29 mouse cellular contexts compared by ENCODE assay signal in genomic region chr3:38923251-38923686, GRCm38 (mm10). TPM values are rescaled to one million over a fixed set of nuclear protein-coding genes. Genes with fewer than 3 reads are reported as not detected.
A peak's percentile ranks its signal among the peaks of the same experiment; 100 is the strongest.
DNase-seq lines count a peak whose midpoint lies in the region; ATAC-seq and TF ChIP-seq lines count a peak whose summit lies in the region.
"Had no signal": no experiment of that assay in that cellular context is flagged by ENCODE, and none has a peak within 500 bp of the region (broad histone marks: within the 10 kb centered on the region; RNA-seq: fewer than 3 reads in every experiment).

No protein-coding gene starts in this region.

- no peak overlapping the region for H3K9ac ChIP-seq in kidney, embryonic 16.5 days (replicated peaks; ENCODE audit: low read length)
- no peak overlapping the region for H3K9ac ChIP-seq in limb, embryonic 14.5 days (ENCODE audit: low read depth, low read length, severe bottlenecking)
- H3K9ac ChIP-seq in stomach, embryonic 16.5 days (ENCODE audit: low read length): no peak overlapping the region
- no peak overlapping the region for H3K9ac ChIP-seq in stomach, postnatal 0 days (ENCODE audit: low read length)
- H3K9ac ChIP-seq: embryonic facial prominence, embryonic 13.5 days; forebrain, embryonic 15.5 days; heart, embryonic 12.5 days; hindbrain, embryonic 13.5 days; limb, embryonic 12.5 days; midbrain, embryonic 12.5 days; neural tube, embryonic 13.5 days had no signal

- no peak for TF ChIP-seq POLR2A in limb, embryonic 14.5 days (IDR thresholded peaks at IDR 0.05; ENCODE audit: borderline replicate concordance, extremely low read depth, insufficient read depth, insufficient read length)

- no peak overlapping the region for H3K4me3 ChIP-seq in heart, embryonic 10.5 days
- H3K4me3 ChIP-seq in kidney, embryonic 16.5 days (ENCODE audit: low read length): no peak overlapping the region
- no peak overlapping the region for H3K4me3 ChIP-seq in limb, embryonic 14.5 days (replicated peaks; ENCODE audit: low read length)
- H3K4me3 ChIP-seq in limb, embryonic 10.5 days: no peak overlapping the region
- H3K4me3 ChIP-seq in stomach, embryonic 16.5 days (replicated peaks; ENCODE audit: low read length): no peak overlapping the region
- H3K4me3 ChIP-seq in stomach, postnatal 0 days (ENCODE audit: low read depth, low read length): no peak overlapping the region
- H3K4me3 ChIP-seq: embryonic facial prominence, embryonic 13.5 days; forebrain, embryonic 10.5 days; forebrain, embryonic 15.5 days; heart, embryonic 12.5 days; hindbrain, embryonic 13.5 days; limb, embryonic 12.5 days; midbrain, embryonic 12.5 days; neural tube, embryonic 13.5 days had no signal

- no peaks in the 10 kb centered on the region for H3K36me3 ChIP-seq in heart, embryonic 10.5 days
- no peaks in the 10 kb centered on the region for H3K36me3 ChIP-seq in kidney, embryonic 16.5 days (ENCODE audit: insufficient read depth, low read length)
- peaks cover 5% of the 10 kb centered on the region; the same call in 1 of the 2 replicates for H3K36me3 ChIP-seq in limb, embryonic 14.5 days (ENCODE audit: control insufficient read depth, insufficient read depth, low read length)
- H3K36me3 ChIP-seq in limb, embryonic 10.5 days: peaks cover 10% of the 10 kb centered on the region; the same call in 1 of the 2 replicates
- no peaks in the 10 kb centered on the region for H3K36me3 ChIP-seq in stomach, embryonic 16.5 days (ENCODE audit: control insufficient read depth, insufficient read depth, low read length)
- no peaks in the 10 kb centered on the region for H3K36me3 ChIP-seq in stomach, postnatal 0 days (ENCODE audit: control insufficient read depth, insufficient read depth, low read length)
- H3K36me3 ChIP-seq: forebrain, embryonic 15.5 days; G1E; hindbrain, embryonic 13.5 days had no signal

- no peaks in the 10 kb centered on the region for H3K4me1 ChIP-seq in heart, embryonic 10.5 days
- peaks cover 37% of the 10 kb centered on the region for H3K4me1 ChIP-seq in kidney, embryonic 16.5 days (ENCODE audit: insufficient read depth, low read length)
- H3K4me1 ChIP-seq in limb, embryonic 14.5 days (ENCODE audit: control insufficient read depth, insufficient read depth, low read length): peaks cover 21% of the 10 kb centered on the region
- H3K4me1 ChIP-seq in limb, embryonic 10.5 days: peaks cover 6% of the 10 kb centered on the region
- peaks cover 13% of the 10 kb centered on the region for H3K4me1 ChIP-seq in stomach, embryonic 16.5 days (ENCODE audit: control insufficient read depth, insufficient read depth, low read length)
- H3K4me1 ChIP-seq in stomach, postnatal 0 days (replicated peaks; ENCODE audit: control insufficient read depth, insufficient read depth): no peaks in the 10 kb centered on the region; the same call in 1 of the 2 replicates
- H3K4me1 ChIP-seq: midbrain, embryonic 12.5 days had no signal

- ATAC-seq in kidney, embryonic 16.5 days (ENCODE audit: low FRiP score, low TSS enrichment): peak; percentile 83
- ATAC-seq in limb, embryonic 14.5 days (ENCODE audit: low FRiP score, low read depth): no peak
- ATAC-seq in stomach, embryonic 16.5 days (ENCODE audit: insufficient read depth, low FRiP score): no peak
- no peak for ATAC-seq in stomach, postnatal 0 days (ENCODE audit: low FRiP score, low TSS enrichment)
- ATAC-seq: forebrain, embryonic 15.5 days had no signal

- TF ChIP-seq CTCF in stomach, postnatal 0 days (IDR thresholded peaks at IDR 0.05; ENCODE audit: low read depth): no peak

- WGBS in heart, embryonic 10.5 days: 77% methylated on average over 7 of the region's 7 CpGs
- WGBS in kidney, embryonic 16.5 days: 17% methylated on average over 7 of the region's 7 CpGs
- 46% methylated on average over 7 of the region's 7 CpGs for WGBS in limb, embryonic 14.5 days
- 66% methylated on average over 7 of the region's 7 CpGs for WGBS in limb, embryonic 10.5 days
- WGBS in stomach, embryonic 16.5 days: 28% methylated on average over 7 of the region's 7 CpGs
- WGBS in stomach, postnatal 0 days: 28% methylated on average over 7 of the region's 7 CpGs

- no peaks in the 10 kb centered on the region for H3K27me3 ChIP-seq in heart, embryonic 10.5 days (ENCODE audit: insufficient read depth, poor library complexity, severe bottlenecking)
- no peaks in the 10 kb centered on the region for H3K27me3 ChIP-seq in kidney, embryonic 16.5 days (ENCODE audit: insufficient read depth, low read length)
- no peaks in the 10 kb centered on the region for H3K27me3 ChIP-seq in limb, embryonic 14.5 days (ENCODE audit: control insufficient read depth, insufficient read depth, low read length)
- H3K27me3 ChIP-seq in limb, embryonic 10.5 days (ENCODE audit: low read depth, poor library complexity, severe bottlenecking): no peaks in the 10 kb centered on the region
- H3K27me3 ChIP-seq in stomach, embryonic 16.5 days (ENCODE audit: control insufficient read depth, insufficient read depth, low read length): no peaks in the 10 kb centered on the region
- H3K27me3 ChIP-seq in stomach, postnatal 0 days (ENCODE audit: control insufficient read depth, insufficient read depth, low read length): no peaks in the 10 kb centered on the region
- H3K27me3 ChIP-seq: embryonic facial prominence, embryonic 13.5 days; forebrain, embryonic 15.5 days; heart, embryonic 12.5 days; hindbrain, embryonic 13.5 days; limb, embryonic 12.5 days; midbrain, embryonic 12.5 days; neural tube, embryonic 13.5 days had no signal

- no peak for TF ChIP-seq EP300 in stomach, postnatal 0 days (optimal IDR thresholded peaks at IDR 0.05)

- H3K4me2 ChIP-seq in kidney, embryonic 16.5 days (replicated peaks; ENCODE audit: low read depth, low read length): no peak overlapping the region
- H3K4me2 ChIP-seq in limb, embryonic 14.5 days (replicated peaks; ENCODE audit: low read depth, low read length, severe bottlenecking): no peak overlapping the region
- no peak overlapping the region for H3K4me2 ChIP-seq in stomach, embryonic 16.5 days (ENCODE audit: low read depth, low read length)
- no peak overlapping the region for H3K4me2 ChIP-seq in stomach, postnatal 0 days (replicated peaks; ENCODE audit: low read depth)
- H3K4me2 ChIP-seq: embryonic facial prominence, embryonic 13.5 days; forebrain, embryonic 15.5 days; heart, embryonic 12.5 days; hindbrain, embryonic 13.5 days; limb, embryonic 12.5 days; liver, embryonic 11.5 days; midbrain, embryonic 12.5 days; neural tube, embryonic 13.5 days had no signal

- H3K9me3 ChIP-seq in heart, embryonic 10.5 days: no peaks in the 10 kb centered on the region
- H3K9me3 ChIP-seq in kidney, embryonic 16.5 days (ENCODE audit: low read length): no peaks in the 10 kb centered on the region
- H3K9me3 ChIP-seq in limb, embryonic 14.5 days (ENCODE audit: control insufficient read depth, low read length): no peaks in the 10 kb centered on the region; the same call in 1 of the 2 replicates
- H3K9me3 ChIP-seq in limb, embryonic 10.5 days (replicated peaks): no peaks in the 10 kb centered on the region
- H3K9me3 ChIP-seq in stomach, embryonic 16.5 days (replicated peaks; ENCODE audit: control insufficient read depth, low read length): no peaks in the 10 kb centered on the region
- H3K9me3 ChIP-seq in stomach, postnatal 0 days (ENCODE audit: control insufficient read depth, low read length): no peaks in the 10 kb centered on the region
- H3K9me3 ChIP-seq: embryonic facial prominence, embryonic 13.5 days; forebrain, embryonic 10.5 days; forebrain, embryonic 15.5 days; heart, embryonic 12.5 days; hindbrain, embryonic 13.5 days; limb, embryonic 12.5 days; midbrain, embryonic 12.5 days; neural tube, embryonic 13.5 days had no signal

- DNase-seq in heart, adult 11 months: peak; percentile 70
- no peak for DNase-seq in heart, embryonic 10.5 days (ENCODE audit: low spot score)
- DNase-seq in kidney, adult 11 months: no peak
- DNase-seq in limb, embryonic 14.5 days (ENCODE audit: low spot score): peak; percentile 60
- no peak for DNase-seq in limb, embryonic 10.5 days (ENCODE audit: low spot score)
- no peak for DNase-seq in stomach, postnatal 0 days (ENCODE audit: low spot score)
- DNase-seq: adrenal gland, adult 8-10 months; cerebellum, adult 8-10 months; cerebellum, postnatal 25 days; embryo, embryonic 11 days; gastrocnemius, postnatal 25 days; heart, adult 18-20 months; heart, postnatal 4 days; lung, postnatal 36 days; retina, postnatal 1 day; right cerebral cortex, postnatal 14 days; thymus, postnatal 14 days had no signal

- H3K27ac ChIP-seq in heart, embryonic 10.5 days: no peak overlapping the region
- H3K27ac ChIP-seq in kidney, embryonic 16.5 days (ENCODE audit: low read length): peak overlapping the region; percentile 58
- no peak overlapping the region for H3K27ac ChIP-seq in limb, embryonic 14.5 days (replicated peaks; ENCODE audit: low read depth, low read length)
- H3K27ac ChIP-seq in limb, embryonic 10.5 days: no peak overlapping the region
- H3K27ac ChIP-seq in stomach, embryonic 16.5 days (ENCODE audit: low read length): peak overlapping the region; percentile 24; the same call in 1 of the 2 replicates
- no peak overlapping the region for H3K27ac ChIP-seq in stomach, postnatal 0 days (replicated peaks)
- H3K27ac ChIP-seq: embryonic facial prominence, embryonic 13.5 days; forebrain, embryonic 10.5 days; forebrain, embryonic 15.5 days; hindbrain, embryonic 13.5 days; limb, embryonic 12.5 days; midbrain, embryonic 12.5 days; neural tube, embryonic 13.5 days had no signal

RNA-seq across cellular contexts. Expression of gene Fat4, which starts 36.5 kb away (rescaled TPM):
- polyA plus RNA-seq in heart, embryonic 10.5 days (2016; fragmentation: Nextera tagmentation; extraction: Ambion mirVana): 2.6 and 3.9 TPM in 2 replicates
- 5.8 and 7.1 TPM in 2 replicates for polyA plus RNA-seq in kidney, embryonic 16.5 days (2015; fragmentation: Nextera tagmentation; extraction: Ambion mirVana)
- polyA plus RNA-seq in limb, embryonic 14.5 days (2012; rRNA removed): 23.9 and 27.9 TPM in 2 replicates
- polyA plus RNA-seq in limb, embryonic 14.5 days (2014; fragmentation: Nextera tagmentation; extraction: Ambion mirVana): 22.8 and 25.4 TPM in 2 replicates
- polyA plus RNA-seq in limb, embryonic 10.5 days (2016; fragmentation: Nextera tagmentation; extraction: Ambion mirVana): 2.7 and 6.6 TPM in 2 replicates
- 6.9 and 7.7 TPM in 2 replicates for polyA plus RNA-seq in stomach, embryonic 16.5 days (2015; fragmentation: Nextera tagmentation; extraction: Ambion mirVana)
- polyA plus RNA-seq in stomach, postnatal 0 days (2015; fragmentation: Nextera tagmentation; extraction: Ambion mirVana): 2.4 and 2.6 TPM in 2 replicates
- polyA plus RNA-seq: G1E had no signal

Comparison
In these comparisons a context has a peak if more than half of its experiments do, and no peak if none do; other contexts are left out.
1. DNase-seq: peak in heart, adult 11 months (single experiment) and limb, embryonic 14.5 days (single experiment); none in heart, embryonic 10.5 days (single experiment), kidney, adult 11 months (single experiment), limb, embryonic 10.5 days (single experiment) and stomach, postnatal 0 days (single experiment).
2. H3K27ac ChIP-seq: peak in kidney, embryonic 16.5 days (single experiment) and stomach, embryonic 16.5 days (single experiment); none in heart, embryonic 10.5 days (single experiment), limb, embryonic 14.5 days (single experiment), limb, embryonic 10.5 days (single experiment) and stomach, postnatal 0 days (single experiment).